Mouse (Mus musculus): Measurements from ENCODE around the gene Fzr1.

GRCm38 (mm10) chr10:81323141-81323775 lies 55.1 kb downstream of the Fzr1 start:
- TF ChIP-seq EP300 (IDR thresholded peaks at IDR 0.05; ENCODE audit: low read depth), result no peak
- TF ChIP-seq CTCF (IDR thresholded peaks at IDR 0.05; ENCODE audit: low read depth), result no peak
